Mouse (Mus musculus): Measurements from ENCODE around the gene Slc35e1.

The Slc35e1 gene

DNA sequence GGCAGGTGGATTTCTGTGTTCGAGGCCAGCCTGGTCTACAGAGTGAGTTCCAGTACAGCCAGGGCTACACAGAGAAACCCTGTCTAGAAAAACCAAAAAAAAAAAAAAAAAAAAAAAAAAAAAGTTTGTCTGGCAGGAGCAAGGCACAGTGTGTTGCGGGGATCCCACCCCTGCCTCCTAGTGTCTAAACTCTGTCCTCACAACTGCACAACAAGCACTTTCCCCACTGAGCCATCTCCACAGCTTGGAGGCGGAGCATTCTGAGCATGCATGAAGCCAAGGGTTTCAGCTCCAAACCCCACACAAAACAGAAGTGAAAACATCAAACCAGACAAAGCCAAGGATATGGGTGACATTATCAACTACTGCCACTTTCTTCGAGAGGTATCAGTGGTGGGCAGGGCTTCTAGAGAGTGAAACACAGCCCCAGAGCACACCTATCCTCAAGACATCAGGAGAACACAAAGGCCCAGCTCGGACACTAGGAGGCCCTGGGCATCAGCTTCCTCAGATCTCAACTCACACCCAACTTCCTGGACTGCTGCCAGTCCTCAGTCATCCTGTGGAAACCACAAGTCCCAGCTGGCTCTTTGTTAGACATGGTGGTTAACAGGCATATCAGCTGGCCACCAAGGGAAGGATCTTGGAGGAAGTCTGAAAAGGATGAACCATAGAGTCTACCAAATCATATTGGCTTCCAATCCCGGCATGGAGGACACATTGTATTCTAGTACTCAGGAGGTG is 6.8 kb downstream of the Slc35e1 start:
- in situ Hi-C loops (cut with MboI), result no loop called here

DNA sequence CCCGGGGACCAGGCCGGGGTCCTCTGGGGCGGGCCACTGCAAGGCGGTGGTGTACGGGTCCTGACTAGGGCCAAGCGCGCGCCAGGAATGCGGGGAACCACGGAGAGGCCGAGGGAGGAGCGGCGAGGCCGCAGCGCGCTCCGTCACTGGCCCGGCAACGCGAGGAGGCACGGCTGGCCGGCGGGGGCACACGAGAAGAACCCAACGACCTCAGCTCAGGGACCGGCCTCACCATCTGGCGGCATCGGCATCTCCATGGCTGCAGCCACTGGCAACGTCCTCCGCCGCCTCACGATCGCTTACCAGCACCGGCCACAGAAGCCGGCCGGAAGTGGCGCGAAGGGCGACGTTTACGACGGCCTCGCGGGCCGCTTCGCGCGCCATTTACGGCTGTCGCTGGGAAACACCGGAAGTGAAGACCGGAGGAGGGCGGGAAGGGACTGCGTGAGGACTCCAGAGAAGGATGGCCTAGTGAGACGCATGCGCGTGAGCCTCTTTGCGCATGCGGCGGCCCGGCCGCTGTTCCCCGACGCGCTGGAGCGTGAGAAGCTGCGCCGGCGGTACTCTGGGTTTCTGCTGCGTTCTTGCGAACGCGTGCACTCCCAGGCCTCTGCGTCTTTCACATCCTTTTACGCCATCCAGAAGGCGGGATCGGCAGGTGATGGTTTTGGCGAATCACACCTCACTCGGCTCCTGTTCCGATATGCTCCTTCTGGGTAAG is 17.4 kb downstream of the Slc35e1 start, which contains the start of gene Cherp:
TSS of gene Cherp (minus strand) at position 401 of the 721 bp plus-strand sequence.
- in situ Hi-C loops (cut with MboI), result no loop called here

DNA sequence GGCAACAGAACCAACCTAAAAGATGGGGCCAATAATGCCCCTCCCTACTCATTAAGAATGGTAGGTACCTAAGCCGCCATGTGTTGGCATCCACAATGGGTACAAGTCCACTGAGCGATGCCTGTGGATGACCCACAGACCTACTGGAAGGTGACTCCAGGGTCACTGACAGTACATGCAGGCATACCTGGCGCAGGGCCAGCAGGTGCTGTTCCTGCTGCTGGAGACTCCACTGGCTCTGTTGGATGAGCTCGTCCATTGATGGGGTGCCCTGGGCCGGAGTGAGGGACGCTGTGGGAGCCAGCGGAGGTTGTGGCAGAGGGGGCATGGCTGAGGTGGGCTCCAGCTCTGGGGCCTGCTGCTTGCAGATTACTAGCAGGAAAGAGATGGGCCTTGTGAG is 21.7 kb downstream of the Slc35e1 start:
- in situ Hi-C loops (cut with MboI), result no loop called here

DNA sequence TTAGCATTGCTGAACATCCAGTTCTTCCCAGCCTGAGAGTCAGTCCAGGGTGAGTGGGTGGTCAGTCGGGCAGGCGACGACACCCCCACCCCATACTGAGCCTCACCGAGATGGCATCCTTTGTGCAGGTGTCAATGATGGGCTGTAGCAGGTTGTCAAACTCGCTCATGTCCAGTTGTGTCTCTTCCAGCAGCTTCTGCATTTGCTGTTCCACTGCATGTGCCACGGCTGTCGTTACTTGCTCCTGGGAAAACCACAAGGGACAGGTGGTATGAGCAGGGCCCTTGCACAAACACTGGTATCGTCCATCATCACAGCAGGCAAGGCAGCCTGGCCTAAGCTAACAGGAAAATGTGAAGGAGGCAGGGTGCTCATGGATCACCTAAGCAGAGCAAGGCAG is 22.4 kb downstream of the Slc35e1 start:
- in situ Hi-C loops (cut with MboI), result no loop called here

DNA sequence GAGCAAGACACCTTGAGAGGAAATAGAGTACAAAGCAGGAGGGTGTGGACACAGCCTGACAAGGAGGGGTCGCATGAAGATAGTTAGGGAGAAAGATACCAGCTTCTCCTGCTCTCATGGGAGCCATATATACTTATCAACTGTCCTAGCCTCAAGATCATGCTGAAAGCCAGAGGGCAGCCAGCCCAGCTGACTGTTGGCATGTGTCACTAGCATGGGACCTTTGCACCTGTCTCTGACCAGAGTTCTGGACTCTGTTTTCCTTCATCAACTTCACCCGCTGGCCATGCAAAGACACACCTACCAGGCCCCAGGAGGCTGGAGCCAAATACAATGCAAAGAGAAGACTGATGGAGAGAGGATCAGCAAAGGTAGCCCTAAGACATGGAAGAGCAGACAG is 23.2 kb downstream of the Slc35e1 start:
- in situ Hi-C loops (cut with MboI), result no loop called here

DNA sequence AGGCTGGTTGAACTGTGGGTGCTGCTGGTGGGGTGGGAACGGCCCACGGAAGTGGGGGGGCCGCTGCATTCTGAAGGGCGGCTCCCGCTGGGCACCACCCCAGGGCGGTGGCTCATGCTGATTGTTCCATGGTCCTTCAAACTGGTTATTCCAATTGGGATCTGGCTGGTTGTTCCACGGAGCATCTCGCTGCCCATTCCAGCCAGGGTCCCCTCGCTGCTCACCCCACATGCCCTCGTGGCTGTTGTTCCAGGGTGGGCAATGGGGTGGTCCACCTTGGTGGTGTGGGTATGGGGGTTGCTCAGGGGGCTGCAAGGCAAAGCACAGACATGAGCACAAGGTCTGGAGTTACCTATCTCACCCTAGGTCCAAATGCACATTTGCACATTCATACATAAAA is 28.2 kb downstream of the Slc35e1 start:
- in situ Hi-C loops (cut with MboI), result no loop called here

DNA sequence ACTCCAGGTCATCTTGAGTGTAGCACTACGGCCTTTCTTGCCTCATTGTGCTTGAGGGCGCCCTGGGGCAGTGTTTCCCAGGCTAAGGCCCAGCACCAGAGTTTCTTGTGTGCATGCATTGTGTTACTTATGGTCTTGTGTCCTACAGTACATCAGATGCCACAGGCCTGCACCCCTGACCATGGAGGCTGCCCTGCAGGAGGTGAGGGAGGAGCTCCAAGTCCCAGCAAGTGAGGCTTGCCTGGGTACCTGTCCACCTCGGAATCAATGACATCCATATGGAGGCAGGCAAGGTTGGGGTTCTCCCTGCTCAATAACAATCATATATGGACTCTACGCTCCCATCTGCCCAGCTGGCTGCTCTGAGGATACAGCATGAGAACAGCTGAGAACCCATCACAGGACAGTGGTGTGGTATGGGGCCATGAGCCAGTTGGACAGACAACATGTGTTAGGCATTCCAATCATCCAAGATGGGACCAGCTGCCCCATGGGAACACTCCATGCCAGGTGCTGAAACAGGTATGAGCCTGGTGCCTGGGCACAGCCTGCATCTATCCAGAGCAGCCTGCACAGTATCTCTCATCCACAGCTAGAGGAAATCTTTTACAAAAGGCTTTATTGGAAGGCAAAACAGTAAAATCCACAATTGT is 32.4 kb downstream of the Slc35e1 start:
- in situ Hi-C loops (cut with MboI), result no loop called here

DNA sequence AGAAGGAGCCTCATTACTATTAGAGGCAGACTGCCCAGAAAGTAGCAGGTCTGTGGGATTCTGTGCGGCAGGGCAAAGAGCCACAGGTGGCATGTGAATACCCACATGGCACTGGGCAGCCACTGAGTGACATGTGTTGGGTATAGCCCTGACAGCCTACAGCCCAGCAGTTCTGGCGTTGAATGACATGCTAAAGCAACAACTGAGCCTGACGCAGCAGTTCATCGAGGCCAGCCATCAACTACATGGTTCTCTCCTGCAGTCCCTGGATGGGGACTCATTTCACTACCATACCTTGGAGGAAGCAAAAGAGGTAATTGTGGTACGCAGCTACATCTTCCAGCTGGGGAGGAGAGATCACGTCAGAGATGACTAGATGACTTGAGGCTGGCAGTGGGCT is 34.0 kb downstream of the Slc35e1 start:
- in situ Hi-C loops (cut with MboI), result no loop called here

DNA sequence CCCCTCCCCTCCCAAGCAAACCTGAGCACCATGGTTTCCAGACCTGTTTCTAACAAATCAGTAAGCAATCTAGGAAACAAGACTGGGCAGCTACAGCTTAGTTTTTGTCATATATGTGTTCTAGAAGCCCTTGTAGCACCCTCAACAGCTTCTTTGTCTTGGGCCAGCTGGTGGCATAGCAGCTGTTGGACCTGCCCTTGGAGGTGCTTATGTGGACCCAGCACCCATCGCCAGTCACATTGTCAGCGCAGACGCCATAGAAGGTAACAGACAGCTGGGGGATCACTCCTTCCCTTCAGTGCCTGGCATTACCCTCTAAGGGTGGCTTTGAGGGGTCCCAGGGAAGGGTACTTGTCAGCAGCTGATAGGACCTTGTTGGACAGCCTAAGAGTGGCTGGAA is 34.6 kb downstream of the Slc35e1 start:
- in situ Hi-C loops (cut with MboI), result no loop called here

DNA sequence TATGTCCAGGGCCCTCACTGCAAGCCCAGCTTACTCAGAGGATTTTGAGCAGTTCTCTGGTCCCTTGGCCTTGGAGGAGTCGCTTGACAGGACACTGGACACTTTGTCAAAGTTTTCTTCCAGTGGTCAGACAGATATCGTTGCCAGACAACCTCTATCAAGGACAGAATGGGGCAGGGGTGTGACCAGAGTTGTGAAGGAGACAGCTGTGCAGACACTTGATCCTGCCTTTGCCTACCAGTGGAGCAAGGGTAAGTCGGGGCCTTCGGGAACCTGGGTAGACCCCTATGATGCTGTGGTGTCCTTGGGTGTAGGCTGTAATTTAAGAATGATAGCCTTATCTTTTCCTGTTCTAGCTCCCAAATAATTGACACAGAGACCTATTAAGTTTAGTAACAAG is 37.1 kb downstream of the Slc35e1 start:
- in situ Hi-C loops (cut with MboI), result no loop called here

DNA sequence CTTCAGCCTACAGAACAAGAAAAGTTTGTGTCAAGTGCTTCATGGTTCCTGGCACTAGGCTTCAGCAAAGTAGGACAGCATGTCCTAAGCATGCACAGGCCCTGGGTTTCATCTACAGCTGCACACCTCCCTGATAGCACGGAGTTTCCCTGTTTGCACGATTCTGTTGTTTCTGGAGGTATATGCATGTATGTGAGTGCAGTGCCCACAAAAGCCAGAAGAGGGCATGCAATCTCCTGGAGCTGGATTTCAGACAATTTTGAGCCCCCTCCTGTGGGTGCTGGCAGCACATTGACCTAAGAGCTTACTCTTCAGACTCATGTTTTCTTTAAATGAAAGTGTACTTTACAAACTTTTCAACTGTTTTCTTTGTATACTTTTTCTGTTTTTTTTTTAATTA is 38.5 kb downstream of the Slc35e1 start:
- in situ Hi-C loops (cut with MboI), result no loop called here

DNA sequence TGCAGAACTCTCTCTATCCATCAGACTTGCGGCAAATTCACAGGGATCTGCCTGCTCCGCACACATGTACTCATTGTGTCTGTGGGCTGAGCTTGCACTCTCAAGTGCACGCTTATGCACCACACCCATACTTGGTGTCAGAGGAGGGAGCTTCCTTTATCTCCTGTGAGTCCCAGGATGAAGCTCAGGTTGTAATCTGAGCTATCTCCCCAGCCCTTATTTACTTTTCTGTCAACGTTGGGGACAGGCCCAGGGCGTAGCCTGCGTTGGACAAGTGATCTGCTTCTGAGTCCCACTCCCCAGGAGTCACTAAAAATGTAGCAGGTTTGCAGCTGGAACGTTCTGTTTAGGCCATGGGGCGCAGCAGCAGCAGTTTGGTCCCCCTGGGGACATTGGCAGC is 40.9 kb downstream of the Slc35e1 start:
- in situ Hi-C loops (cut with MboI), result no loop called here

DNA sequence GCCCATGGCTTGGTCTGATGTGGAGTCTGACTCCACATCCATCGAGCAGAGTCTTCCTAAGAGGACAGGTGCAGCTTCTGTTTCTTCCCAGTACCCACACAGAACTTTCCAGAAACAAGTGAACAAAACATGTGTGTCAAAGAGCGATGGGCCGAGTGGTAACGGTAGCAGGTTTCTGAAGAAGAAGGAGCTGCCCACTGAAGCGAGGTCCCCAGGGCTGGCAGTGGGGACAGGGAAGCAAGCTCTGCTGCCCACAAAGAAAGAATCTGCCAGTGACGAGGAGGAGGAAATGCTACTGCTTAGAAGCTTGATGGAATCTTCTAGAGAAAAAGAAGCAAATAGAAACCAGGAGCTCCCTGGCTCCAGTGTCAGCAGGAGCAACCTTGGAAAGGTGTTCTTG is 47.3 kb downstream of the Slc35e1 start:
- in situ Hi-C loops (cut with MboI), result no loop called here

DNA sequence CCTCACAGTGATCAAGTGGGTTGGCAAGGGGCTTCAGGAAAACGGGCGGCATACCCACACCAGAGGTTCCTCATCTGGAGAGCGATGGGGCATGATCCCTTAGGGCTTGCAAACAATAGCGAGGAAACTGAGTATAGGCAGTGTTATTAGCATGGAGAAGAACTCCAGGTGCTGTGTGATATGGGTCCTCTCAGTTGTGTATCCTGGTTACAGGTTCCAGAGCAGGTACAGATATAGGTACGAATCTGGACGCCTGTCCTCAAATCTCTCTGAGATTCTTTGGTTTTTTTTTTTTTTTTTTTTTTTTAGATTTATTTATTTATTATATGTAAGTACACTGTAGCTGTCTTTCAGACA is 48.4 kb downstream of the Slc35e1 start:
- in situ Hi-C loops (cut with MboI), result no loop called here

DNA sequence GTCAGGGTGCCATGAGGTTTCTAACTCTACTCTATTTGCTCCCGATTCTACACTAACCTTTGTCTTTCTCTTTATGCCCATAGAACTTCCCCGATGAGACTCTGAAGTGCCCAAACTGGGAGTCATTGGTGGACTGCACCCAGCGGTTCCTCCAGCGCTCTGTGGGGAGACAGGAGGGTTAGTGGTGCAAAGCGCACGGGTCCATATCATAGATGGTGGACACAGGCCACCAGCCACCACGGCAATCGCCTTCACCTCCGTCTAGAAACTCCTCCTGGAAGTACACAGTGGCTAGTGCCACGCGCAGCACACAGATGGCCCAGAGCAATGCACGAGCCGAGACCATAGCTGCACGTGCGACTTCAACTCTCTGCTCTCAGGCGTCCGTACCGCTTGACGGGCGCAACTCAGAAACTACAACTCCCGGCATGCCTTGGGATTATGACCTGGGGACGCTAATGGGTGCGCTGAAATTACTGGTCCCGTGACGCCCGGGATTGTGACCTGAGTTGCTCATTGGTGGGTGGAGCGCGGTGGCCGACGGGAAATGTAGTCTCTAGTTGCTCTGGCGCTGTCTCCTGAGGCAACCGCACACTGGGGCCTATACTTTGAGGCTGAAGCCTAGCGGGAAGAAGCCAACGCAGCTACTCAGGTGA is 48.9 kb downstream of the Slc35e1 start, which contains the start of the genes Calr3 and 1700030K09Rik:
TSS of gene Calr3 (minus strand) at position 533 of the 656 bp plus-strand sequence.
TSS of gene 1700030K09Rik (plus strand) at position 543 of the 656 bp plus-strand sequence.
- in situ Hi-C loops (cut with MboI), result no loop called here

DNA sequence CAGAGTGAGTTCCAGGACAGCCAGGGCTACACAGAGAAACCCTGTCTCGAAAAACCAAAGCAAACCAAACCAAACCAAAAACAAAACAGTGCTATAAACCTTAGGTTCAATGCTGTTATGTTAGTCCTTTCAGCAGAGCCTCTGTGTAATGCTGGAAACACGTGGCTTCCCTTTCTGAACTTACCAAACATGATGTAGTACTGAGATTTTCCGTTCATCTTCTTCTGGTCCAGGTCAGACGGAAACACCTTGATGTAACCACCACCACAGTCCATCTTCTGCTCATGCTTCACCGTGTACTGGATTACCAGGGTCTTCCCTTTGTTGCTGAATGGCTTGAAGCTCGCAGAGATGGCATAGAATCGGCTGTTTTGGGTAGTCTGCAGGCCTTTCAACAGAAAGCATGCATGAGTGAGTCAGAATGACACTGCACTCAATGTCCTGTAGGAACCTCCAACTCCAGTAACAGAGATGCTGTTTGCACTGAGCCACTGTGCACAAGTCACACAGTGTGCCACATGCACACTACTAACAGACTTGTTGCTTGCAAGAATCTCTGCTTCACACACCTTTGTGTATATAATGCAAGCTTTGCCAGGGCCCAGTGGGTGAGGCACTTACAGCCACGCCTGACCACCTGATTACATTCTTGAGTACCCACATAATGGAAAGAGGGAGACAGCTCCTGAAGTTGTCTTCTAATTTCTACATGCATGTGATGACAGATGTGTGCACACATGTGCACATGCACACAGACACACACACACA is 54.0 kb downstream of the Slc35e1 start:
- in situ Hi-C loops (cut with MboI), result no loop called here

DNA sequence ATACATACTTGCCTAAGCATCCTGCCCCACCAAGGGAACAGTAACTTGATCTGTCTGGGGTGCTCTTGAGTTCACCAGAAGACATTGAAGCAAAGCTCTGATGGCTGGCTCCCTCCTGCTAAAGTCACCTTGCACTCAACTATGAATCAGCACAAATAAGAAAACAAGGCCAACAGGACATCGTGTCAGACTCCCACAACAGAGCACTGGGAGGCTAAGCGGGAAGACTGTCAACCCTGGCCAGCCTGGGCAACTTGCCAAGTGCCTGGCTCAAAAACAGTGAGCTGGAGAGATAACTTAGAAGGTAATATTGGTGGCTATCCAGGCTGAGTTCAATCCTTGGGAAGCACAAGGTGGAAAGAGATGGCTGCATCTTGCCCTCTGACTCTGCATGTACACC is 57.5 kb downstream of the Slc35e1 start:
- in situ Hi-C loops (cut with MboI), result no loop called here
